Mouse (Mus musculus) heart, adult 2 months (tissue): ENCODE data around the gene Ctsg. TPM values are rescaled to one million over a fixed set of nuclear protein-coding genes. Genes with fewer than 3 reads are reported as not detected.
"Not testable (repeated sequence)": the region's sequence is repeated elsewhere in the genome, so short reads cannot be mapped to it uniquely, and the experiment has no call there.

Source experiments
- DNase-seq, 2 experiments: peaks; one replicate each; pipeline ENCODE4 v3.0.0; 2021
- H3K27ac ChIP-seq: fragments of 200-600 bp; 2 replicates; pipeline ENCODE4 v1.8.1; 2022
- H3K27me3 ChIP-seq: fragments of 200-500 bp; 2 replicates; pipeline ENCODE4 v1.6.1; 2012; ENCODE audit warnings: mild to moderate bottlenecking, low read length, inconsistent platforms, mixed read lengths; ENCODE audit not compliant: control insufficient read depth, insufficient read depth
- H3K36me3 ChIP-seq: fragments of 200-500 bp; 2 replicates; pipeline ENCODE4 v1.6.1; 2012; ENCODE audit warnings: low read length, inconsistent platforms; ENCODE audit not compliant: control insufficient read depth, insufficient read depth
- H3K4me1 ChIP-seq: fragments of 200-500 bp; 2 replicates; pipeline ENCODE4 v1.6.1; 2011; ENCODE audit warnings: low read length; ENCODE audit not compliant: control insufficient read depth, insufficient read depth
- H3K4me3 ChIP-seq: fragments of 200-600 bp; 2 replicates; pipeline ENCODE4 v1.8.1; 2022
- H3K79me2 ChIP-seq: fragments of 200-500 bp; replicated peaks from 2 replicates; pipeline ENCODE4 v1.6.1; 2012; ENCODE audit warnings: mild to moderate bottlenecking, inconsistent platforms, low read length, moderate library complexity, mixed read lengths; ENCODE audit not compliant: control insufficient read depth, insufficient read depth
- H3K9ac ChIP-seq: fragments of 200-500 bp; 2 replicates; pipeline ENCODE4 v1.6.1; 2012; ENCODE audit warnings: low read depth, mild to moderate bottlenecking, control low read depth, inconsistent platforms, low read length, mixed read lengths
- CTCF ChIP-seq: fragments of 200-600 bp; IDR thresholded peaks from 2 replicates; pipeline ENCODE4 v1.8.1; 2022; ENCODE audit warnings: antibody characterized with exemption, mild to moderate bottlenecking, moderate library complexity
- EP300 ChIP-seq: fragments of 200-500 bp; IDR thresholded peaks from 2 replicates; pipeline ENCODE4 v1.6.1; 2011; ENCODE audit warnings: low read depth, low read length, control low read depth; ENCODE audit not compliant: insufficient read depth
- POLR2A ChIP-seq: fragments of 200-500 bp; IDR thresholded peaks from 2 replicates; pipeline ENCODE4 v1.6.1; 2011; ENCODE audit warnings: mild to moderate bottlenecking, low read depth, low read length, control low read depth; ENCODE audit not compliant: insufficient read depth
- WGBS: fragments of 180-500 bp; shearing (Covaris S2); methylation state at CpG from one replicate; pipeline ENCODE4 v1.1.7; 2018; 5-methylcytosine and 5-hydroxymethylcytosine counted together
- intact Hi-C: fragments of 180-260 bp; cut with DNase I; formaldehyde crosslinking; loops from one replicate; pipeline ENCODE4 v1.15.1; 2025
- long read RNA-seq: library from polyadenylated mRNA; stranded (forward); transcript quantifications from one replicate; pipeline ENCODE4 v2.0.0, GENCODE M21; 2021
- polyA plus RNA-seq: library from polyadenylated mRNA; depleted of rRNA; stranded (reverse); fragments of >200 nt; gene quantifications from 2 replicates; pipeline ENCODE4 v1.2.3, GENCODE M21; 2012; rRNA removed
- total RNA-seq, 2 experiments: library from RNA; stranded (reverse); gene quantifications; 2 replicates each; pipeline ENCODE4 v1.2.3; 2021

Ctsg gene
- total RNA-seq (not detected), polyA plus RNA-seq (not detected in 2 replicates)
- long read RNA-seq: 0 reads

DNA sequence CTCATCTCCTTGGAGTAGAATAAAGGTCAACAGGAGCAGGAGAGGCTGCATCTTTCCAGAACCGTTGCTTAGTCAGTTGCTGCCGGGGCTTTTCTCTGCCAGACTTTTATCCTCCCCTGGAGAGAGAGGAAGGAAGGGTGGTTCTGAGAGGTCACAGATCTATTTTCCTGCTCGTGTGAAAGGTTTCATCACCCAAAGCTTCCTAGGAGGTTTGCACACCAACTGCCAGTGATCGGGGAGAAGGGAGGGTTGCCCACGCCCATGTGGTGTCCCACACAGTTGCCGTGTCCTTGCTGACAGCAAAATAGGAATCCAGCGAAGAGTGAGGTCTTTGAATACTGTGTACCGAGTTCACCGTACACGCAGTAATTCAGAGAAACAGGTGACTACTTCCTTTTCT is at the start of gene Ctsg:
TSS of gene Ctsg (minus strand) at position 189 of the 400 bp plus-strand sequence.
- H3K36me3 ChIP-seq: no peaks in the 10 kb centered on the region
- H3K4me1 ChIP-seq: no peaks in the 10 kb centered on the region
- no peak within 1 kb of the TSS for H3K9ac ChIP-seq
- no peak for TF ChIP-seq POLR2A
- no peak for TF ChIP-seq CTCF
- TF ChIP-seq EP300: no peak
- 36% methylated on average over 10 of the region's 10 CpGs for WGBS
- H3K27ac ChIP-seq: no peak within 1 kb of the TSS
- intact Hi-C loops: no loop called here
- no peaks in the 10 kb centered on the region for H3K79me2 ChIP-seq
- H3K4me3 ChIP-seq: no peak within 1 kb of the TSS
- no peaks in the 10 kb centered on the region for H3K27me3 ChIP-seq
- DNase-seq: no peak

DNA sequence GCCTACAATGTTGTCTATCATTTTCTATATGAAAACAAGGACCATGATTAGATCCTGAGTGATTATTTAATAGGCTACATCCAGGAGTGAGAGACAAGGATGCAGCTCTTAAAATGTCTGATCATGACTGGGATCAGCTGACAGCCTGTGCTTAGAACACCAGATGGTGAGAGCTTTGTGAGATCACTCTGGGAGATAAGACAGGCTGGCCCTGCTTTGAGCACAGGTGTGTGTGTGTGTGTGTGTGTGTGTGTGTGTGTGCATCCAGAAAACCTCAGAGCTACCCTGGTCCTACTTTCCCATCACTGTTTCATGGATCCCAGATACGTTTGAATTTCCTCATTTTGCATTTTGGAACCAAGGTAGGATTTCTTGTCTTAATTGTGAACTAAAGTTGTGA is 31.3 kb upstream of the Ctsg start:
- H3K4me1 ChIP-seq, intact Hi-C loops, H3K27ac ChIP-seq, H3K27me3 ChIP-seq, H3K4me3 ChIP-seq, H3K79me2 ChIP-seq, H3K9ac ChIP-seq, DNase-seq, H3K36me3 ChIP-seq: not testable (repeated sequence)
- WGBS: 63% methylated on average over 1 of the region's 1 CpGs

DNA sequence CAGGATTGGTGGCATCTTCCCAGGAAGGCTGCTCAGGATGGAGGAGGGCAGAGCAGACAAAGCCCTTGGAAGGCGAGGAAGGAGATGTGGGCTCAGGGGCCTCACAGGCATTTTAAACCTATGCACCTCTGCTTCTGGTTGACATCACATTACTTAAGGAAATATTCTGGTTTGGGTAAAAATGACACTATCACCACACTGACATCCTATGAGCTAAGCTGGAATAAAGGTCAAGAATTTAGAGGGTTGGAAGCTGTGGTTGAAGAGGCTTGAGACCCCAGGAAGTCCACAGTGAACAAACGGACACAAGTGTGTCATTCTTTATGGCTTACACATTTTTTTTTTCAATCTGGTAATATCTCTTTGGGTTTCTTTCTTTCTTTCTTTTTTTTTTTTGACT is 30.1 kb upstream of the Ctsg start, which contains the start of gene Gzmd:
TSS of gene Gzmd (minus strand) at position 101 of the 400 bp plus-strand sequence.
- H3K27ac ChIP-seq, DNase-seq, H3K4me1 ChIP-seq, intact Hi-C loops, H3K27me3 ChIP-seq, H3K36me3 ChIP-seq, H3K79me2 ChIP-seq, H3K9ac ChIP-seq, H3K4me3 ChIP-seq: not testable (repeated sequence)
- 66% methylated on average over 2 of the region's 2 CpGs for WGBS

DNA sequence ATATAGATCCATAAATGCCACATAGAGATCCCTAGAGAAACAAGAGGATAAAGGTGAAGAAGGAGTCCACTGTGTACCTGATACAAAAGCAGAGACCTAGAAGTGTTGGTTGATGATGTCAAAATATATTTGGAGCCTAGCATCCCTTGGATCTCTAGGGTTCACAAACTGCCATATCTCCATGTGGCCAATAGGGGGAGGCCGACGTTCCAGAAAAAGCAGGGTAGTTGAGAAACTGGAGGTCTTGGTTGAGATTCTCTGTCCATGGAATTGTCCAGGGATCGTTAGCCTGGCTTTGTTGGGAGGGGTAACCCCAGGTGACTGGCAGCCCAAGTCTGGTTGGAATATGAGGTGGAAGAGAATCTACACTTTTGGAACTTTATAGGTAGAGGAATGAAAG is 26.0 kb upstream of the Ctsg start:
- Histone ChIP-seq H3K9ac (no peak overlapping the region), H3K79me2 (no peaks in the 10 kb centered on the region), H3K4me1 (no peaks in the 10 kb centered on the region), H3K4me3 (no peak overlapping the region), H3K27me3 (no peaks in the 10 kb centered on the region), H3K27ac (no peak overlapping the region), H3K36me3 (no peaks in the 10 kb centered on the region)
- no peak for DNase-seq
- intact Hi-C loops: no loop called here
- WGBS: 53% methylated on average over 3 of the region's 3 CpGs
- TF ChIP-seq CTCF (peak; percentile 22; the same call in 1 of the 2 replicates), POLR2A (no peak), EP300 (no peak)

DNA sequence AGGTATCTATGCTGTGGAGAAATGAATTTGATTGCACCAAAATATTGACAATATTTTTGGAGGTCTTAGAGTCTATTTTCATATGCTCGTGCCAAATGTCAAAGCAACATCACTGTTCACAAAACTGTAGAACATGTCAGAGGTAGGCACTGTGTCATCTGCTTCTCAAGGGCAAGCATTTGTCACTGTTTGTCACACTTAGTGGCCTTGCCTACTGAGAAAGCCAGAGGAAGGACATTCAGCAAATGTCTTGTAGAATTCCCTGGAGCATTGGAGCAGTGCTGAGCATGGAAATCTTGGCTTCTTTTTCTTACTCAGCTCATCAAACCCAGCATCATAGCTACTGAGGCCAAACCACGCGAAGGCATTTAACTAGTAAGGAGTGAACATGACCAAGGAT is 21.1 kb upstream of the Ctsg start:
- Histone ChIP-seq H3K4me1 (no peaks in the 10 kb centered on the region), H3K27me3 (no peaks in the 10 kb centered on the region), H3K36me3 (no peaks in the 10 kb centered on the region), H3K9ac (no peak overlapping the region), H3K27ac (no peak overlapping the region), H3K79me2 (no peaks in the 10 kb centered on the region), H3K4me3 (no peak overlapping the region)
- TF ChIP-seq POLR2A (no peak), CTCF (no peak), EP300 (no peak)
- intact Hi-C loops: no loop called here
- WGBS: 81% methylated on average over 3 of the region's 3 CpGs
- DNase-seq: no peak

DNA sequence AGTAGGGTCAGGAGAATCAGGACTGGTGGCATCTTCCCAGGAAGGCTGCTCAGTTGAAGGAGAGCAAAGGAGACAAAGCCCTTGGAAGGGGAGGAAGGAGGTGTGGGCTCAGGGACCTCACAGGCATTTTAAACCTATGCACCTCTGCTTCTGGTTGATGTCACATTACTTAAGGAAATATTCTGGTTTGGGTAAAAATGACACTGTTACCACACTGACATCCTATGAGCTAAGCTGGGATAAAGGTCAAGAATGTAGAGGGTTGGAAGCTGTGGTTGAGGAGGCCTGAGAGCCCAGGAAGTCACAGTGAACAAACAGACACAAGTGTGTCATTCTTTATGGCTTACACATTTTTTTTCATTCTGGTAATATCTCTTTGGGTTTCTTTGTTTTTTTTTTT is 18.2 kb upstream of the Ctsg start, which contains the start of gene Gzme:
TSS of gene Gzme (minus strand) at position 101 of the 400 bp plus-strand sequence.
- Histone ChIP-seq H3K79me2 (no peaks in the 10 kb centered on the region), H3K27ac (no peak within 1 kb of the TSS), H3K27me3 (no peaks in the 10 kb centered on the region), H3K9ac (no peak within 1 kb of the TSS), H3K4me1 (no peaks in the 10 kb centered on the region), H3K36me3 (no peaks in the 10 kb centered on the region), H3K4me3 (no peak within 1 kb of the TSS)
- intact Hi-C loops: no loop called here
- DNase-seq: no peak
- TF ChIP-seq EP300 (no peak), CTCF (no peak), POLR2A (no peak)

DNA sequence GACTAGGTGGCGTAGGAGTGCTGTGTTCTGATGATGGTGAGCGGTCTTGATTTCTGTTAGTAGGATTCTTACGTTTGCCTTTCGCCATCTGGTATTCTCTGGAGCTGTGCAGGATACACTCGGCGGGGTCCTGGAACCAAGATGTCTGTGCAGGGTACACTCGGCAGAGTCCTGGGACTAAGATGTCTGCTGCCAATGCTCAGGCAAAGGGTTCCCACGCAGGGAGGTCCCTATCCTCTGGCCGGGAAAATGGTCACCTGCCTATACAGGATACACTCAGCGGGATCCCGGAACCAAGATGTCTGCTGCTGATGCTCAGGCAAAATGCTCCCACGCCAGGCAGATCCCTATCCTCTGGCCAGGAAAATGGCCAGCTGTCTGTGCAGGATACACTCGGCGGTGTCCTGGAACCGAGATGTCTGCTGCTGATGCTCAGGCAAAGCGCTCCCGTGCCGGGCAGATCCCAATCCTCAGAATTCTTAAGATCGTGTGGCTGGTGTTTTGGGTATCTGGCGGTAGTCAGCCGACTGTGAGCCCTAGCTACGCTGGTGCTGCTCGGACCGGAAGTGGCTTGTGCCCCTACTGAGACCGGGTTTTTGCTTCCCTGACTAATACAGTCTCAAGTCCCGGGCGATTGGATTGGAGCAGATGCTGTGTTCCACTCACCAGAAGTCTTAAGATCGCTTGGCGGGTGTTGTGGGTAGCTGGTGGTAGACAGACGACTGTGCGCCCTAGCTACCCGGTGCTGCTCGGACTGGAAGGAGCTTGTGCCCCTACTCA is 13.3 kb upstream of the Ctsg start:
- H3K9ac ChIP-seq, H3K36me3 ChIP-seq, H3K79me2 ChIP-seq, H3K27ac ChIP-seq, intact Hi-C loops, H3K4me3 ChIP-seq, H3K27me3 ChIP-seq, DNase-seq, H3K4me1 ChIP-seq: not testable (repeated sequence)
- WGBS: 86% methylated on average over 33 of the region's 33 CpGs
